Mouse (Mus musculus) midbrain, embryonic 15.5 days (tissue): ENCODE measurements at regions not wholly inside any gene's neighbourhood (a gene's known extent, or its start where the extent isn't known, plus 50 kb on each side); places are given as distances from the start of the nearest gene placed in this dataset.

ENCODE experiments used
- ATAC-seq: fragments of 200-750 bp; cut with Nextera tagmentation; replicated peaks from 2 replicates; pipeline ENCODE4 v1.8.0; 2017; ENCODE audit warnings: moderate TSS enrichment
- H3K27ac ChIP-seq: fragments of 300-500 bp; sonication (generic); 2 replicates; pipeline ENCODE4 v1.5.1; 2015; ENCODE audit warnings: mild to moderate bottlenecking, inconsistent platforms
- H3K27me3 ChIP-seq: fragments of 300-500 bp; sonication (generic); replicated peaks from 2 replicates; pipeline ENCODE4 v1.6.1; 2015; ENCODE audit warnings: inconsistent platforms
- H3K36me3 ChIP-seq: fragments of 300-500 bp; sonication (generic); replicated peaks from 2 replicates; pipeline ENCODE4 v1.6.1; 2015; ENCODE audit warnings: inconsistent platforms
- H3K4me1 ChIP-seq: fragments of 300-500 bp; sonication (generic); 2 replicates; pipeline ENCODE4 v1.6.1; 2015; ENCODE audit warnings: inconsistent platforms
- H3K4me2 ChIP-seq: fragments of 300-500 bp; sonication (generic); 2 replicates; pipeline ENCODE4 v1.6.1; 2015; ENCODE audit warnings: inconsistent platforms, mild to moderate bottlenecking, moderate library complexity
- H3K4me3 ChIP-seq: fragments of 300-500 bp; sonication (generic); 2 replicates; pipeline ENCODE4 v1.5.1; 2015; ENCODE audit warnings: mild to moderate bottlenecking, inconsistent platforms
- H3K9ac ChIP-seq: fragments of 300-500 bp; sonication (generic); 2 replicates; pipeline ENCODE4 v1.6.1; 2015; ENCODE audit warnings: mild to moderate bottlenecking, inconsistent platforms
- H3K9me3 ChIP-seq: fragments of 300-500 bp; sonication (generic); 2 replicates; pipeline ENCODE4 v1.6.1; 2016; ENCODE audit warnings: inconsistent platforms
- WGBS: fragments of 180-500 bp; shearing (Covaris S2); methylation state at CpG from one replicate; pipeline ENCODE4 v1.1.7; 2015; ENCODE audit warnings: mixed read lengths; 5-methylcytosine and 5-hydroxymethylcytosine counted together

DNA sequence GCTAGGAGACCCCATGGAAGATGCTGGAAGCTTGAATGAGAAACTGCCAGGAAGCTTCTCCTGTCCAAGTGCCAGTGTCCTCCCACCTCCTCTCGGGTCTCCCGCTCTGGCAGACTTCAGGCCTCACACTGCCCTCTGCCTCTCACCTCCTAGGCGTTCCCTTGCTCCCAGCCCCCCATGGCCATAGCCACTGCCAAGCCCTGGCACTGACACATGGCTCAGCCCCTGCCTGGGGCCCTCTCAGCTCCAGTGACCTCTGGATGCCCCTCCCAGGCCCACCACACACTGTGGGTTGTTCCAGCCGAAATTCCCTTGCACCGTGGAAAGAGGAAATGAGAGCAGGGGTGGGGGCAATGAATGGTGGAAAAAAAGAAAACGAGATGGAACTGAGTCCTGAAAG, 227.3 kb downstream of the Cyp26b1 start:
- ATAC-seq, result no peak
- H3K9ac ChIP-seq, result no peak overlapping the region
- H3K36me3 ChIP-seq, result no peaks in the 10 kb centered on the region
- H3K27ac ChIP-seq, result no peak overlapping the region
- no peaks in the 10 kb centered on the region for H3K4me1 ChIP-seq
- no peak overlapping the region for H3K4me2 ChIP-seq
- H3K9me3 ChIP-seq, result no peaks in the 10 kb centered on the region
- 61% methylated on average over 6 of the region's 6 CpGs for WGBS
- H3K27me3 ChIP-seq, result no peaks in the 10 kb centered on the region
- H3K4me3 ChIP-seq, result no peak overlapping the region

- Histone ChIP-seq H3K36me3 (no peaks in the 10 kb centered on the region), H3K4me1 (no peaks in the 10 kb centered on the region), H3K9ac (no peak overlapping the region), H3K9me3 (no peaks in the 10 kb centered on the region), H3K4me2 (no peak overlapping the region), H3K4me3 (no peak overlapping the region), H3K27ac (no peak overlapping the region), H3K27me3 (no peaks in the 10 kb centered on the region)
- ATAC-seq, result no peak
- 81% methylated on average over 4 of the region's 4 CpGs for WGBS
These were observed 227.8 kb downstream of the Cyp26b1 start for GRCm38 (mm10) chr6:84365914-84366313.

- H3K4me2 ChIP-seq, result no peak overlapping the region
- H3K27me3 ChIP-seq, result no peaks in the 10 kb centered on the region
- H3K9ac ChIP-seq, result no peak overlapping the region
- no peak for ATAC-seq
- H3K9me3 ChIP-seq, result no peaks in the 10 kb centered on the region
- H3K27ac ChIP-seq, result no peak overlapping the region
- H3K36me3 ChIP-seq, result no peaks in the 10 kb centered on the region
- no peaks in the 10 kb centered on the region for H3K4me1 ChIP-seq
- H3K4me3 ChIP-seq, result no peak overlapping the region
- 14% methylated on average over 2 of the region's 2 CpGs for WGBS
These were observed 228.7 kb downstream of the Cyp26b1 start for GRCm38 (mm10) chr6:84364964-84365363.

- H3K4me3 ChIP-seq, result no peak overlapping the region
- H3K36me3 ChIP-seq, result no peaks in the 10 kb centered on the region
- no peaks in the 10 kb centered on the region for H3K9me3 ChIP-seq
- no peaks in the 10 kb centered on the region for H3K27me3 ChIP-seq
- no peaks in the 10 kb centered on the region for H3K4me1 ChIP-seq
- H3K9ac ChIP-seq, result no peak overlapping the region
- no peak for ATAC-seq
- H3K4me2 ChIP-seq, result no peak overlapping the region
- no peak overlapping the region for H3K27ac ChIP-seq
- WGBS, result 75% methylated on average over 1 of the region's 1 CpGs
These were observed 231.4 kb downstream of the Cyp26b1 start for GRCm38 (mm10) chr6:84362331-84362730.

DNA sequence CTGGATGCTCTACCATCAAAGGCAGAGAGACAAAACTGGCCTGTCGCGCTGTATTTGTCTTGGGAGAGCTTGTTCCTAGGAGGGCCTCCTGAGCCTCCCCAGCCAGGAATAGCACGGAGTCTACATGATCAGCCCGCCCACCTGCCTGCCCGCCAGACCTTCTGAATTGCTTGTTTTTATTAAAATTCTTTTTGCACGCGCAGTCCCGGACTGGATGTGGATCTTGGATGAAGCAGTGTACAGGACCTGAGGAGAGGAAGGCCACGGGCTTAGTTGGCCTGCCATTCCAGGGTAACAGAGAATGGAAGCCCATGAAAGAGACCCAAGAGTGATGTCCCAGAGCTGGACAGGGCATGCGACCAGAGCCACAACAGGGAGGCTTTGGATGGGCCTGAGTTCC, 235.8 kb downstream of the Cyp26b1 start:
- H3K9ac ChIP-seq, result no peak overlapping the region
- no peak for ATAC-seq
- no peak overlapping the region for H3K4me3 ChIP-seq
- no peaks in the 10 kb centered on the region for H3K9me3 ChIP-seq
- H3K4me1 ChIP-seq, result no peaks in the 10 kb centered on the region
- no peaks in the 10 kb centered on the region for H3K27me3 ChIP-seq
- H3K4me2 ChIP-seq, result no peak overlapping the region
- 73% methylated on average over 10 of the region's 10 CpGs for WGBS
- H3K36me3 ChIP-seq, result no peaks in the 10 kb centered on the region
- H3K27ac ChIP-seq, result no peak overlapping the region

DNA sequence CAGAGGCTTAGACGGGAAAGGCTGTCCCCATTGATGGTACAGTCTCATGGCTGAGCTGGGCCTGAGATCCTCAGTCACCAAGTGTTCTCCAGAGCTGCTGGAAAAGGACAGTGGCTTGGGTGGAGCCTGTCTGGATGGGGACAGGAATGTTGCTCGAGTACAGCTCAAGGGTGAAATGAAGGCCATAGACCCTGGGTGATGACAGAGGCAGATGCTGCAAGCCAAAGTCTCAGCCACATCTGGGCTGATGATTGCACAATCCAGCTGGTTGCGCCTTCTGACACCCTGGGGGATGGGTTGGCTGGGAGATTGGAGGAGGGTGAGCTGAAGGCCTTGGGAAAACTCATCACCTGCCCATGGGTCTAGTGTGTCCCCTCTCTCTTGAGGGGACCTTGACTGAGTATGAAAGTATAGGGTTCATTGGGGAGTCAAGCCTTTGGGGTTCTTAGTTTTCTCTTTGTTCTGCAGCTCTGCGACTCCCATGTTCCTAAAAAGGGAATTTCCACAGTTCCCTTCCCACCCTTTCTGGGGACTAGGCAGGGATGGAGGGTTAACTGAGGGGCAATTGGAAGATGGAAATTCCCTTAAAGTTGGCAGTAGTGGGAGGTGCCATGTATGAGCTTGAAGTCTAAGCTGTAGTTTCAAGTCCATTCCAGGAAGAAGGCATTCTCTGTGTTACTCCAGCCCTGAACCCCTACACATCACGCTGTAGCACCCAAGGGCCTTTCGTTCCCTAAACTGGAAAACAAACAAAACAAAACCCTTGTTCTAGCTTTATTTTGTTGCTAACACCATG, 240.1 kb downstream of the Cyp26b1 start:
- 89% methylated on average over 6 of the region's 6 CpGs for WGBS

DNA sequence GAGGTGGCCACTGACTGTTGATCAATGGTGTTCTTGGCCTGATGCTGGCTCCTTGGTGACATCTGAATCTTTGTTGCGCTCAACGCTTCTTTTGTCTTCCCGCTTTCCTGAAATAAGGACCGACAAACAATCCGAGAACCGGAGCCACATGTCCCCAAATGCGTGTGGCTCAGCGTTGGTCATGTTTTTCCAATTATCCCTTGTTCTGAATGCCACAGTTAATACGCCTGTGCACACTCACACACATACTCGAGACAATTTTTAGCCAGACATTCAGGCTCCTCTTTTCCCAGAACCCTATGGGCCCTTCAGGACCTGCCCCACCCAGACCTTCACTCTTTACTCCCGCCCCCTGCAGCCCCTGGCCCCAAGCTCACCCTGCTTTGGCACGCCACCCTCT, 248.8 kb downstream of the Cyp26b1 start:
- Histone ChIP-seq H3K9me3 (no peaks in the 10 kb centered on the region), H3K9ac (no peak overlapping the region), H3K27ac (no peak overlapping the region), H3K4me1 (no peaks in the 10 kb centered on the region), H3K27me3 (no peaks in the 10 kb centered on the region), H3K4me2 (no peak overlapping the region), H3K36me3 (no peaks in the 10 kb centered on the region), H3K4me3 (no peak overlapping the region)
- WGBS, result 91% methylated on average over 12 of the region's 12 CpGs
- no peak for ATAC-seq

More for the DNA sequence above, 240.1 kb downstream of the Cyp26b1 start:
- Histone ChIP-seq H3K4me3 (no peak overlapping the region), H3K9me3 (no peaks in the 10 kb centered on the region), H3K27me3 (no peaks in the 10 kb centered on the region), H3K27ac (no peak overlapping the region), H3K4me1 (no peaks in the 10 kb centered on the region), H3K36me3 (no peaks in the 10 kb centered on the region), H3K4me2 (no peak overlapping the region), H3K9ac (no peak overlapping the region)
- no peak for ATAC-seq

- Histone ChIP-seq H3K4me2 (no peak overlapping the region), H3K36me3 (no peaks in the 10 kb centered on the region), H3K4me1 (no peaks in the 10 kb centered on the region), H3K9ac (no peak overlapping the region), H3K27me3 (no peaks in the 10 kb centered on the region), H3K27ac (no peak overlapping the region), H3K9me3 (no peaks in the 10 kb centered on the region), H3K4me3 (no peak overlapping the region)
- WGBS, result 90% methylated on average over 10 of the region's 10 CpGs
- ATAC-seq, result no peak
These were observed 260.0 kb downstream of the Cyp26b1 start for GRCm38 (mm10) chr6:84333666-84334179.

- ATAC-seq, result no peak
- H3K4me1 ChIP-seq, result no peaks in the 10 kb centered on the region
- H3K36me3 ChIP-seq, result no peaks in the 10 kb centered on the region
- H3K9me3 ChIP-seq, result no peaks in the 10 kb centered on the region
- no peak overlapping the region for H3K4me3 ChIP-seq
- no peaks in the 10 kb centered on the region for H3K27me3 ChIP-seq
- no peak overlapping the region for H3K27ac ChIP-seq
- no peak overlapping the region for H3K9ac ChIP-seq
- WGBS, result 71% methylated on average over 7 of the region's 7 CpGs
- no peak overlapping the region for H3K4me2 ChIP-seq
These were observed 264.6 kb downstream of the Cyp26b1 start for GRCm38 (mm10) chr6:84329106-84329505.

GRCm38 (mm10) chr6:84328030-84328390, 265.7 kb downstream of the Cyp26b1 start:
- WGBS, result 46% methylated on average over 3 of the region's 3 CpGs
- Histone ChIP-seq H3K9me3 (no peaks in the 10 kb centered on the region), H3K4me2 (no peak overlapping the region), H3K4me1 (no peaks in the 10 kb centered on the region), H3K9ac (no peak overlapping the region), H3K27me3 (no peaks in the 10 kb centered on the region), H3K36me3 (no peaks in the 10 kb centered on the region), H3K4me3 (no peak overlapping the region), H3K27ac (no peak overlapping the region)
- ATAC-seq, result no peak

DNA sequence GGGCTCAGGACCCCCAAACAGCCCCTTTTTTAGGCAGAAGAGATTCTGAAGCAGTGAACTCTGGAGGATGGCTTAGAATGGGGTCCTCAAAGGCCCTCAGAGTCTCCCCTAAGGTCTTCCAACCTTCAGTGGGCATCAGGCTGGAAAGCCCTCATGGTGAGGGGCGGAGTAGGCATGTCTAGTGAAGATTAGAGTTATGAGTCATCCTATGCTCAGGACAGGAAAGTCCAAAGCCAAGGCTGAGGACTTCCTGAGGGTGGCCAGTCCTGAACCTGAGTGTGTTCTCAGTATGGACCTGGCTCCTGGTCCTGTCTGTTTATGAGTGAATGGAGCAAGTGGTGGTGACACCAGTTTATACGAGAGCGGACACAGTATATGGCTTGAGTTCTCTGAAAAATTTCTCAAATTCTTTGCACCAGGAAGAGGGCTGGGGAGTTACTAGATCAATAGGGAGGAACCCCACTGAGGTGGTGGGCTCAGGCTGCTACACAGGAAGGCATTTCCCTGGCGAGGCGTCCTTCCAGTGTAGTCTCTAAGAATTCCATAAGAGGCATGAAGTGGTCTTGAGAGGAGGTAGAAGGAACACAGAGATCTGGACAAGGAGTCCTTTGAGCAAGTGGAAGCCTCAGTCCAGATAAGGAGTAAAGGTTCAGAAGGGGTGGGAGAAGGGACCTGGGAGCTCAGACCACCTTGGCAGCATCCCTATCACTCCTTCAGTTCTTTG, 266.2 kb downstream of the Cyp26b1 start:
- H3K9ac ChIP-seq, result no peak overlapping the region
- H3K4me1 ChIP-seq, result no peaks in the 10 kb centered on the region
- no peak overlapping the region for H3K4me2 ChIP-seq
- WGBS, result 79% methylated on average over 5 of the region's 5 CpGs
- ATAC-seq, result no peak
- H3K36me3 ChIP-seq, result no peaks in the 10 kb centered on the region
- no peak overlapping the region for H3K27ac ChIP-seq
- H3K27me3 ChIP-seq, result no peaks in the 10 kb centered on the region
- no peak overlapping the region for H3K4me3 ChIP-seq
- H3K9me3 ChIP-seq, result no peaks in the 10 kb centered on the region

- no peak for ATAC-seq
- no peak overlapping the region for H3K4me2 ChIP-seq
- H3K4me1 ChIP-seq, result no peaks in the 10 kb centered on the region
- H3K27ac ChIP-seq, result no peak overlapping the region
- no peak overlapping the region for H3K9ac ChIP-seq
- H3K9me3 ChIP-seq, result no peaks in the 10 kb centered on the region
- 78% methylated on average over 5 of the region's 5 CpGs for WGBS
- no peak overlapping the region for H3K4me3 ChIP-seq
- H3K27me3 ChIP-seq, result no peaks in the 10 kb centered on the region
- no peaks in the 10 kb centered on the region for H3K36me3 ChIP-seq
These were observed 268.2 kb downstream of the Cyp26b1 start for GRCm38 (mm10) chr6:84325384-84326114.
